Mouse (Mus musculus) lung, postnatal 0 days (tissue): ENCODE data around the gene Fbxo10.

Experiments
- CTCF ChIP-seq: IDR thresholded peaks from 2 replicates; pipeline ENCODE4 v1.5.1; 2016; ENCODE audit warnings: antibody characterized with exemption, mild to moderate bottlenecking
- EP300 ChIP-seq: IDR thresholded peaks from 2 replicates; pipeline ENCODE4 v1.6.1; 2016; ENCODE audit warnings: antibody characterized with exemption, mild to moderate bottlenecking, control low read depth

GRCm38 (mm10) chr4:45005452-45005851 lies 79.0 kb downstream of the Fbxo10 start:
- TF ChIP-seq EP300: no peak
- TF ChIP-seq CTCF: no peak
